Mouse (Mus musculus) heart, adult 2 months (tissue): Measurements from ENCODE around the gene Ppil4.

Experiments
- CTCF ChIP-seq: fragments of 200-600 bp; IDR thresholded peaks from 2 replicates; pipeline ENCODE4 v1.8.1; 2022; ENCODE audit warnings: antibody characterized with exemption, mild to moderate bottlenecking, moderate library complexity
- POLR2A ChIP-seq: fragments of 200-500 bp; IDR thresholded peaks from 2 replicates; pipeline ENCODE4 v1.6.1; 2011; ENCODE audit warnings: mild to moderate bottlenecking, low read depth, low read length, control low read depth; ENCODE audit not compliant: insufficient read depth

GRCm38 (mm10) chr10:7801258-7801657, 8.6 kb downstream of the Ppil4 start:
- TF ChIP-seq POLR2A (no peak), CTCF (no peak)
